Mouse (Mus musculus) retina, embryonic 14.5 days (tissue): ENCODE data around the gene Ctf1.
"Not testable (repeated sequence)": the region's sequence is repeated elsewhere in the genome, so short reads cannot be mapped to it uniquely, and the experiment has no call there.

Experiments used
- DNase-seq: peaks from one replicate; pipeline ENCODE4 v3.0.0-alpha.2; 2015; ENCODE audit warnings: low spot score

Gene Ctf1

DNA sequence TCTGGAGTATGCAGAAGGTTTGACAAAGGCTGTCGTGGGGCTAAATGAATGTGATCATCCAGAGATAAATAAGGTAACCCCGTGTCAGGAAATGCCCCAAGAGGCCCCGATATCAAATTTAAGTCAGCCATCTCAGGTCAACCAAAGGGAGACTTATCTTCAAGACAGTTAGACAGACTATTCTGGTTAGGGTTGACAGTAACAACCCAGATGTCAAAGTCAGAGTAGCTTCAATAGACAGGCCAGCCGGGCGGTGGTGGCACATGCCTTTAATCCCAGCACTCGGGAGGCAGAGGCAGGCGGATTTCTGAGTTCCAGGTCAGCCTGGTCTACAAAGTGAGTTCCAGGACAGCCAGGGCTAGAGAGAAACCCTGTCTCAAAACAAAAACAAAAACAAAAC is 18.8 kb upstream of the Ctf1 start:
- not testable (repeated sequence) for DNase-seq

DNA sequence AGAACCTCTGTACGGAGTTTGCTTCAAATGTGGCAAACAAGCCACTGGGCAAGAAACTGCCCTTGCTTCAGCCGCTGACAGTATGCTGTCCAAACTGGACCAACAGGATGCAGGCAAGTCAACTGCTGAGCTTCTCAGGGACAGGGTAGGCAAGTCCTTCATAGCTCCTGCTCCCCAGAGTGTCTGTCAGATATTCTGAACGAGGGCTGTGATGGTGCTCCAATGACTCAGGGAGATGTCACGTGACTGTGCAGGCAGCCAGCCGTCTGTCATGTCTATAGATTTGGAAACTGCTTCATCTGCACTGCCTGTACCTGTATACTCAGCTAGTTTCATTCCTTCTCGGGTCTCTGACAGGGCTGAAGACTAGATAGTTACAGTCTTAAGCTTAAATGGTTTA is 13.6 kb upstream of the Ctf1 start:
- no peak for DNase-seq

DNA sequence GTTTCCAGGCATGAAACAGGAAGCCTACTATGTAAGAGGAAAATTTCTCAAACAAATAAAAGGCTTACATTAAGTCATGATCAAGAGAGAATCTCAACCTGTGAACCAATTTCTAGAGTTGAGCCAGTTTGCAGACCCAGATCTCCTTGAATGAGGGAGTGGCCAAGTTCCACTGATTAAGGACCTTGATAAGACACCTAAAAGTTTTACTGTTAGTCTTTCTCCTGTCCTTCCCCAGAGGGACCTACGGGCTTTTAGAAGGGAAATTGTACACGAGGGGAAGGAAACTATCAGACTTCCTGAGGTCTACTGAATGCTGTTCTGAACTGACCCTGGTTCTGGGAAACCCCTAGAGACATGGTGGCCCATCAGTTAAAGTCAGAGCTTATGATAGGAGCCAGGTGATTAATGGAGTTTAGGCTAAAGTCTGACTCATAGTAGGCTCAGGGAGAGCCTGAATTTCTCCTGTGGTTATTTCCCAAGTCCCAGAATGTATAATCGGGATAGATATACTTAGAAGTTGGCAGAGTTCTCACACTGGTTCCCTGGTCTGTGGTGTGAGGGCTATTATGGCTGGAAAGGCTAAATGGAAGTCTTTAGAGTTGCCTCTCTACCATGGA is 11.7 kb upstream of the Ctf1 start:
- no peak for DNase-seq

DNA sequence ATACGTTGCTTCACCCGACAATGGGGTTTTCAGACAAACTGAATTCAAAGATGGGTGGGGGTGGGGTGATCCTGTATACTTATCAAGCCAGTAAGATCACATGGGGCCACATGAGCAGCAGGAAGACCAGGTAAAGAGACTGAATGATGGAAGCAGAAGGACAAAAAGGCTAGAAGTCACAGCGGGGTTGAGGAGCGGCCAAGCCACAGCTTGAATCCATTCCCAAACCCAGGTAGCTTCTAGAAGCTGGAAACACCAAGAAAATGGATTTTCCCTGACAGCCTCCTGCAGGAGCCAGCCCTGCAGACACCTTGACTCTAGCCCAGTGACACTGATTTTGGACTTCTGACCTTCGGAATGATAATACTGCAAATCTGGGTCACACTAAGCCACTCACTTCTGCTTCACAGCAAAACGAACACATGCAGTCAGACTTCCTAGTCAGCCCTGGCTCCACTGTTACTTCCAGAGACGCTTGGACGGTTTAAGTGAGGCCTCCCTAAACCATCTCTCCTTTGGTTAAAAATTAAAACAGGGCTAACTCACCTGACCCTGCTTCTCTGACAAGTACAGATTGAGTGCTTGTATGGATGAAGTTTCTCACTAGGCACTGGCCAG is 8.9 kb upstream of the Ctf1 start:
- DNase-seq, result no peak

DNA sequence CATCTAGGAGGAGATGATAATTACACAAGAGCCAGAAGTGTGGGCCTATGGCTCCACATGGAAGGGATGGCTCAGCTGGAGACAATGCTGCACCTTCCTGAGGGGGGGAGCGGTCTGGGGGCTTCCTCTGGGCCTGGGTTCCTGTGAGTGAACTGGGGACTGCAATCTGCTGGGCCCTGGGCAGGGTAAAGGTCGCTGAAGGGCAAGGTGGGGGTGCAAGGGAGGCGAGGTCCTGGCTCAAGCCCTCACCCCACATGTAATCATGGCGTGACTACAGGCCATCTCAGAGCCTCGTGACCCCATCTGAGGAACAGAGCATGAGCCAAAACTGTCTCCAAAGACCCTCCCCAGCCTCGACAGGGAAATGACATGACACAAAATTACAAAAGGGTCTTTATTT is 7.9 kb upstream of the Ctf1 start:
- DNase-seq, result no peak

DNA sequence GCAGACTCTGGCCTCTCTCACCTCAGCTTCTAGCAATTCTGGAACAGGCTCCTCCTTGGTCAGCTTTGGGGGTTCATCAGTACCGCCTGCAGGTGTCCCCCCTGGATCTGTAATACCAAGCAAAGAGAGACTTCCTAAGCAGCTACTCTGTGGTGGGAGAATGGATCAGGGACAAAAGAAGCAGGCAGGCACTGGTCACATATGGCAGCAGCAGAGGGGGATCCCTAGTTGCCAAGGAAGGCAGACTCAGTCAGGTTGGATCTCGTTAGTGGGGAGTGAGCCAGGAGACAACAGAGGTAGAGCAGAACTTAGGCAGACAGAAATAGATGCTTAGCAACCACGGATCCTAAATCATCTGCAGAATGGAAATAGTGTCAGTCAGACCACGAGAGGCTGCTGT is 6.8 kb upstream of the Ctf1 start:
- DNase-seq, result no peak

DNA sequence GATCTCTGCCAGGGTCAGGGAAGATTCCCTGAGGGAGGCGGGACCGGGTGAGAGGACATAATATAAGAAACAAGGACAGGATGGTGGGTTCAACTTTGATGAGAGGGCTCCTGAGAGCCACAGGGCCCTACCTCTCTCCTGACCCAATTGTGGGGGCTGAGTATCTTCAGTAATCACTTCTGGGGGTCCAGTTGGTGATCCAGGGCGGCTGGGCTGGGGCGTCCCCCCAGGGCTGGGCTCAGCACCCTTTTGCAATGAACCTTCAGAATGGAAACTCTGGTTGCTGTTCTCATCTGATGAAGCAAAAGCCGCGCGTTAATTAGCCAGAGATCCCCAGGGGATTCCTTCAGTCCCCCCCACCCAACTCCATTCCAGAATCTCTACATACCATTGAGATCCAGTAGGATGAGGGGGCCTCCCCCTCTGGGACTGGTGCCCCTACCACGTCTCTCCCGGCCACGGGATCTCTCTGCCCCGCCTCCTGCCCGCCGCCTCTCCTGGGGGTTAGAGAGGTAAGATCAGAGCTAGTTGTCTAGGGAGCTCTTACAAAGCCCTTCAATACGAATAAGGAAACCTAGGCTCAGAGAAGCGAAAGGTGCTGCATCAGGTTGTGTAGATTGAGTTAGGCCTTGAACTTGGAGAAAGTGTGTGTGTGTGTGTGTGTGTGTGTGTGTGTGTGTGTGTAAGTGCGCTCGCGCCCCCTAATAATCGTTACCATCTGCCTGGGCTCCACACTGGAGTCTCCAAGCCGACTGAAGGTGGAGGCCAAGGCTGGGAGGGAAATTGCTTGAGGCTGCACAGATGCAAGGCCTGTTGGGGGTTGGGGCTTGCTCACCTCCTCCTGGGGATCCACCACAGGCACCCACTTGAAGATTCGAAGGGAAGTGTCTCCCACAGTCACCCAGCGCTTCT is 5.2 kb upstream of the Ctf1 start:
- peak; percentile 43 for DNase-seq

DNA sequence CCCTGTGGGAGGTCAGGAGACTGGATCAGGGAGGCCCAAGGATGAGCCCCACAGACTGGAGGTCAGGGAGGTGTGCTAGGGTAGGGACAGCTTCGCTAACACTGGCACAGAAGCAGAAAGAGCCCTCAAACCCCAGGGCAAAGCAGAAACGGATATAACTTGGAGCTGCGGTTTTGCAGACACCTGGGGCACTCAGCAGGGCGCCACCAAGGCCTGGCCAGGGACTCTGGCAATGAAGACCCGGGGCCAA is 4.7 kb upstream of the Ctf1 start:
- DNase-seq, result no peak

DNA sequence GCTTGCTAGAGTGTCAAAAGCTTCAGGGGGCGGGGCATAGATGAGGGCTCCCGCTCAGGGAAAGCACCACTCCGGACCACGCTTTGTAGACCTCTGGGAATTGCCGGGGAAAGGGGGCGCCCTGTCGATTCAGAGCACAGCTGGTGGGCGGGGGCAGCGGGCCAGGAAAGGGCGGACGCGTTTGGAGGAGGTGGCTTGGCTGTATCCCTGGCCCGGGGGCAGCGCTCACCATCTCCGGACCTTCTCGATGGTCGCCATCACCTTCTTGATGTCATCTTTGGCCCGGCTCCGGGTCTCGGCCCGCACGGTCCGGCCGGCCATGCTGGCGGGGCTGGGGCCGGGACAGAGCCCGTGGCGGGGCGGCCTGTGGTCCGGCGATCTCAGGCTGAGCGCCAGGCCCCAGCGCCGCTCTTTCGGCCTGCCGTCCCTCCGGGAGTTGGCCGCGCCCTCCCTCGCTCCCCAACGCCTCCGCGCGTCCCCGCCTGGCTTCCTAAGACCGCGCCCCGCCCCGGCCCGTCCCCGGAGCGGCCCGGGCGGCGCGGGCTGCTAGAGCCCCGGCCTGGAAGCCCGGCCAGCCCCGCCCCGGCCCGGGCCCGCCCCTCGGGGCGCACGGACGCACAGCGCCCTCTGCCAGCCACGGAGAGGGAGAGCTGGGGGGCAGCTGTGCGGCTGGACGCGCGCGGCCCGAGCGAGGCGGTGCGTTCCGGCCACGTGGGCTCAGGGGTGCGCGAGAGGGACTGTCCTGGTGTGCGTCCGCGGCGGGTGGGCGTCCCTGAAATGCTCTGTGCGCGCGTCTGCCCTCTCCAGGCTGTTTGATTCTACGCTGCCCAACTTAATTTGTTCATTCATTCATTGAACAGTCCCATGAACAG is 4.1 kb upstream of the Ctf1 start, which contains the start of gene Bcl7c:
Gene Bcl7c, minus strand, starts transcription at position 727 of the 872 bp plus-strand sequence.
- DNase-seq, result peak; percentile 94

DNA sequence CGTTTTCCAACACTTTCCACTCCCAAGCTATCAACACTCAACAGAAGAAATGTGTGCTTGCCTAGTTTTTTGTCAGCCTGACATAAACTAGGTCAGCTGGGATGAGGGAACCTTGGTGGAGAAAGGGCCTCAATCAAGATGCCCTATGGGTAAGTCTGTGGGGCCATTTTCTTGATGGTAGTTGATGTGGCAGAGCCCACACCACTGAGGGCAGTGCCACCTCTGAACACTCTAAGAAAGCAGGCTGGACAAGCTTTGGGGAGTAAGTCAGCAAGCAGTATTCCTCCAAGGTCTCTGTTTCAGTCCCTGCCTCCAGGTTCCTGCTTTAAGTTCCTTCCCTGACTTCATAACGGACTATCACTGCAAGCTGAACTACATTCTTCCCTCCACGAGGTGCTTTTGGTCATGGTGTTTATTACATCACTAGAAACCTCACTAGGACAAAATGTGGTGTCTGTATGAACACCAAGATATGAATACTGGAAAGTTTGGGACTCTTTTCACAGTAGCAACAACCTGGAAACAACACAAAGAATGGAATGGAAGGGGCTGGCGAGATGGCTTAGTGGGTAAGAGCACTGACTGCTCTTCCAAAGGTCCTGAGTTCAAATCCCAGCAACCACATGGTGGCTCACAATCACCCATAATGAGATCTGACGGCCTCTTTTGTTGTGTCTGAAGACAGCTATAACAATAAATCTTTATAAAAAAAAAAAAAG is 3.1 kb upstream of the Ctf1 start:
- no peak for DNase-seq

DNA sequence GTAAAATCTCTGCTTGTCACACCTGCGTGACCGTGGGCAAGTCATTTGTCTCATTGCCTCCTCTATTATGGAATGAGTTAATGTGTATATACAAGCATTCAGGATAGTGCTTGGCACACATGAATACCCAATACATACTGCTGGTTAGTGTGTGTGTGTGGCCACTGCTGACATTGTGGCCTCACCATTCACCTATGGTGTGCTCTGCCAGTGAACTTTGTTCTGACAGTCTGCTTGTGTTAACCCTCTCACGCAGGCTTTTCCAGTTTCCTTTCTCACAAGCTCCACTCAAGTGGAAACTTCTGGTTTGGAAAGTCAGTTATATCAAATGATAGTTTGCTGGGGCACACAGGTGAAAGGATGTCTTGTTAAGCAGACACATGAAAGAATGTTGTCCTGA is 1.5 kb upstream of the Ctf1 start:
- no peak for DNase-seq

DNA sequence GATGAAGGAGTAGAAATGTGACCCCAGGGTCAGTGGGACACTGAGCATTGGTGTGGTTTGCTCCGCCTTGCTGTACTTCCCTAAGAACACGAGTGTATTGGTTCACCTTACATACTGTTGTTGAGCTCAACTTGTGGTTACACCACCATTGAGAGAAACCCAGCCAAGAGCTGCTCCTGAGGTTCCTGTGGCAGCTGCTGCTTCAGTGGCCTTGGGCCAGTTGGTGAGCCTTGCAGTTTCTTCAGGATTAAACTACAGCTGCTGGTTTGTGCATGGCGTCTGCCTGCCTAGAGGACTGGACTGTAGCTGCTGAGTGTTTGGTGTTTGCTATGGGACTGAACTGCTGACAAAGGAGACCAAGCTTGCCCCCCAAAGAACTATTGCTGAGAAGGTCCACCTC is 1.1 kb upstream of the Ctf1 start:
- DNase-seq, result no peak

DNA sequence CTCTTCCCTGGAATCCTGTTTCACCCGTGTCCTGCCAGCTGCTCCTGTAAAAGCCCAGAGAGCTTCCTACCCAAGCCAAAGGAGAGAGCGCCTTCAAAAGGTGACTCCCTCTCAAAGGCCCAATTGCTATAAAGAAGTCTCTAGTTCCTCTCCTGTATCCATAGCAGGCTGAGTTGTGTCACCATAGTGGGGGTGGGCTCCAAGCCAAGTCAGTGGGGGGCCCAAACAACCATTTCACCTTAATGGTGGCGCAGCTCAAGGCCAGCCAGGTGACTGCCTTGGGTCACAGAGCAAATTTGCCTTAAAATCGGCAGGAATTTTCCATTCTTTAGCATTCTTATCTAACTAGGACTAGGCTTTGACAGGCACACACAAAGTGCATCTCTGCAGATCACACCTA is 2.3 kb downstream of the Ctf1 start:
- no peak for DNase-seq

DNA sequence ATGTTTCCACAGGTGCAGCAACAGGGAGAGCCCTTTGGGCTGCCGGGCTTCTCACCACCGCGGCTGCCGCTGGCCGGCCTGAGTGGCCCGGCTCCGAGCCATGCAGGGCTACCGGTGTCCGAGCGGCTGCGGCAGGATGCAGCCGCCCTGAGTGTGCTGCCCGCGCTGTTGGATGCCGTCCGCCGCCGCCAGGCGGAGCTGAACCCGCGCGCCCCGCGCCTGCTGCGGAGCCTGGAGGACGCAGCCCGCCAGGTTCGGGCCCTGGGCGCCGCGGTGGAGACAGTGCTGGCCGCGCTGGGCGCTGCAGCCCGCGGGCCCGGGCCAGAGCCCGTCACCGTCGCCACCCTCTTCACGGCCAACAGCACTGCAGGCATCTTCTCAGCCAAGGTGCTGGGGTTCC is 4.5 kb downstream of the Ctf1 start:
- peak; percentile 75 for DNase-seq

DNA sequence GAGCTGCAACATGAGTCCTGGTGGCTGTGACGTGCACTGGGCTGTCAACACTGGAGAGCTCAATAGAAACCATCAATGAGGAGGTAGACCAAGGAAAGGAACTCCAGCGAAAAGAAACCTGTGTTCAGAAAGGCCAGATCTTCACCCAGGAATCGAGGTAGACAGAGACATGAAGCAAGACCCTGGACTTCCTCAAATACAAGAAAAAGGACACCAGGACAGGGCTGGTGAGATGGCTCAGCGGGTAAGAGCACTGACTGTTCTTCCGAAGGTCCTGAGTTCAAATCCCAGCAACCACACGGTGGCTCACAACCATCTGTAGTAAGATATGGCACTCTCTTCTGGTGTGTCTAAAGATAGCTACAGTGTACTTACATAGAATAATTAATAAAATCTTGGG is 5.8 kb downstream of the Ctf1 start:
- no peak for DNase-seq

DNA sequence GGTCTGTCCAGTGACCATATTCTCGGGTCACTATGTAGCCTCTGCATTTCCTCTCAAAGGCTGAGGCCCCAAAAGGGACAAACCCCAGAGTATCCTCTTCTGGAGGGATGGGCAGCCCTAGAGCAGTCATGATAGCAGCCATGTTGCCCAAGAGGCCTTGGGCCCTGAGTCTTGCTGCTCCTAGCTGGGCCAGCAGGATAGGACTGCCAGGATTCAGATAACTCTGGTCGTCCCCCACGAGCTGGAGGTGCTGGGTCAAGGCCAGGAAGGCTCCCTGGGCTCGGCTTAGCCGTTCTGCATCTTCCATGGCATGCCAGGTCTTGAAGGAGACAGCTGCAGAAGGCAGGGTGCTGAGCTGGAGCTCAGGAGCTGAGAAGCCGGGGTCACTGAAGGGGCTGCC is 6.7 kb downstream of the Ctf1 start:
- DNase-seq, result no peak

DNA sequence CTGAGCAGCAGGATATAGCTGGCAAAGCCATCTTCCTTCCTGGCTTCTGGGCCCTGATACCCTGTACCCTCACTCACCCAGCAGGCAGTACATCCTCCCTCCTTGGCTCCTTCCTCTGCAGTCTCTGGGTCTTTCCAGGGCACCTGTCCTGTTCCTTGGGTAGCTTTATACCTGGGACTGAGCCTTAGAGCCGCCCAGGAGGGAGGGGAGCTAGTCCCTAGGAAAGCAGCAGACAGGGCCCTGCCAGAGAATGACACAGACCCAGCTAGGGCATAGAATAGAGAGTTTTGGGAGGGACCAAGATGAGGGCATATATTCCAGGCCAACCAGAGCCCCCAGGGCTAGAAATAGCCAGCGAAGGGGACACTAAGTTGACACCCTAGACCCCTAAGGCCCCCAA is 13.0 kb downstream of the Ctf1 start:
- DNase-seq, result no peak

DNA sequence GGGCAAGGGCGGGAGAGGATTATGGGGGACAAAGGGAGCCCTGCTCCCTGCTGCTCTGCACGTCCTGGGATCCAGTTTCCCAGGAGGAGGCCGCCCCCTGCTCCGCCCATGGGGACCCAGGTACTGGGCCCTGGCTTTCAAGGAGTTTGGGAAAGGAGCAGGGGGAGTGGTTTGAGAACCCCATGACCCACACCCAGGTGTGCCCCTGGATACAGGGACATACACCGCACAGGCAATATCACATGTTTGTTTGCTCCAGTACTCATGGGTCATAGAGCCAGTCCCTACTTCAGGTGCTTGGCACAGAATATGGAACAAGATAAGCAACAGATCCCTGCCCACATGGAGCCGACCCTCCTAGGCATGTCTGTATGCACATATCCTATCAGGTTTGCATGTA is 13.4 kb downstream of the Ctf1 start:
- DNase-seq, result no peak

DNA sequence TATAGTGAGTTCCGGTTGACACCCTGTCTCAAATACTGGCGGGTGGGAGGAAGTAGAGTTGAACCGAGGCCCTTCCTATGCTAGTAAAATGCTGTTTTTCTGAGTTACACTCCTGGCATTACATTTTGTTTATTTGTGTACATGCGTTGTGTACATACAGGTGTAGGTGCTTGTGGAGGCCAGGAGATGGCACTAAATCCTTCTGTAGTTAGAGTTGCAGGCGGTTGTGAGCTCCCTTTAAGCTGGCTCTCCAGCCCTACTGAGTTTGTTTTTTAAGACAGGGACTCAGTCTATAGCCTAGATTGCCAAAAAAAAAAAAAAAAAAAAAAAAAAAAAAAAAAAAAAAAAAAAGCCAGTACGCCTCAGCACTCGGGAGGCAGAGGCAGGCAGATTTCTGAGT is 15.4 kb downstream of the Ctf1 start:
- no peak for DNase-seq

DNA sequence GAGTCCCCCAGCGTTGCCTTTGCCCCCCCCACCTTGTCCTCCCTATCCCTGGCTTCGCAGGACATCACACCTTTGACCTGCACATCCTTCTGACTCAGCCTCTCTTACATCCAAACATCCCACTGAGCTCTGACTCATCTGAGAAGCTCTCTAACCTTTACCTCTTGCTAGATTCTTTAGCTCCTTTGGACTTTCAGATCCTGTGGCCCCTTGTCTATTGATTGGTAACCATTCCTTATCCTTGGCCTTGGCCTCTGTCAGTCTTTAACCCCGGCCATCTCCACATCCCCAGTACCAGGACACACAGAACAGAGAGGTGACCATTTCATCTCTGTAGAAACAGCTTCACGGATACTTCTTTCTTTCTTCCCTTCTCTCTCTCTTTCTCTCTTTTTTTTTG is 17.6 kb downstream of the Ctf1 start:
- no peak for DNase-seq

DNA sequence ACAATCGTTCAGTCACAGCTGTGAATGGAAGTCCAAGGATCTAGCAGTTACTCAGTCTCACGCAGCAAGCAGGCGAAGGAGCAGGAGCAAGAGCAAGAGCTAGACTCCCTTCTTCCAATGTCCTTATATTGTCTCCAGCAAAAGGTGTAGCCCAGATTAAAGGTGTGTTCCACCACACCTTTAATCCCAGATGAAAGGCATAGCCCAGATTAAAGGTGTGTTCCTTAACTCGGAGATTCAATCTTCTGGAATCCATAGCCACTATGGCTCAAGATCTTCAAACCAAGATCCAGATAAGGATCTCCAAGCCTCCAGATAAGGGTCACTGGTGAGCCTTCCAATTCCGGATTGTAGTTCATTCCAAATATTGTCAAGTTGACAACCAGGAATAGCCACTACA is 19.5 kb downstream of the Ctf1 start, which contains the start of gene Ctf2:
Gene Ctf2, minus strand, starts transcription at position 101 of the 400 bp plus-strand sequence.
- DNase-seq, result not testable (repeated sequence)
